Mouse (Mus musculus) heart, postnatal 10 days (tissue): ENCODE data around the gene Macrod1. TPM values are rescaled to one million over a fixed set of nuclear protein-coding genes. Genes with fewer than 3 reads are reported as not detected.

Experiments used
- DNase-seq, 2 experiments: peaks; one replicate each; pipeline ENCODE4 v3.0.0; 2021
- intact Hi-C: fragments of 180-260 bp; cut with DNase I; formaldehyde crosslinking; loops from one replicate; pipeline ENCODE4 v1.15.1; 2025
- total RNA-seq, 2 experiments: library from RNA; stranded (reverse); gene quantifications; 2 replicates each; pipeline ENCODE4 v1.2.3; 2021

Gene Macrod1
- total RNA-seq, 2 experiments from 2014 or later, result 168 to 172 TPM

GRCm38 (mm10) chr19:7054772-7055171 lies 1.8 kb upstream of the Macrod1 start:
- peak in 1 of 2 experiments; percentile 50 for DNase-seq
- intact Hi-C loops, result no loop called here

- intact Hi-C loops, result no loop called here
- peak in 1 of 2 experiments; percentile 65 for DNase-seq
Observed at GRCm38 (mm10) chr19:7055173-7055572, 1.4 kb upstream of the Macrod1 start.

GRCm38 (mm10) chr19:7057126-7057721 lies 614 bp downstream of the Macrod1 start:
- DNase-seq, result no peak
- intact Hi-C loops, result no loop called here

- intact Hi-C loops, result no loop called here
- peak; percentile 92 to 94 for DNase-seq
Observed at GRCm38 (mm10) chr19:7057722-7058207, 1.2 kb downstream of the Macrod1 start.

- intact Hi-C loops, result no loop called here
- no peak for DNase-seq
Observed at GRCm38 (mm10) chr19:7058541-7058940, 1.9 kb downstream of the Macrod1 start.

- DNase-seq, result no peak
- intact Hi-C loops, result loop anchor here (5.0 to 10.0 kb wide), 2 partner anchors 283 to 360 kb away; partner anchors contain the start of gene Mark2
Observed at GRCm38 (mm10) chr19:7062110-7062509, 5.5 kb downstream of the Macrod1 start.

- intact Hi-C loops, result loop anchor here (5.0 to 10.0 kb wide), 2 partner anchors 282 to 359 kb away; partner anchors contain the start of gene Mark2
- no peak for DNase-seq
Observed at GRCm38 (mm10) chr19:7062916-7063315, 6.3 kb downstream of the Macrod1 start.

GRCm38 (mm10) chr19:7064571-7064970 lies 8.0 kb downstream of the Macrod1 start:
- intact Hi-C loops, result loop anchor here (1.0 to 10.0 kb wide), 3 partner anchors 132 to 358 kb away; partner anchors contain the start of gene Mark2
- DNase-seq, result peak; percentile 88 to 92

GRCm38 (mm10) chr19:7066034-7066827 lies 9.6 kb downstream of the Macrod1 start:
- peak; percentile 57 to 63 for DNase-seq
- intact Hi-C loops, result loop anchor here (5.0 to 10.0 kb wide), 2 partner anchors 279 to 371 kb away; partner anchors contain the start of gene Mark2

GRCm38 (mm10) chr19:7066828-7067342 lies 10.3 kb downstream of the Macrod1 start:
- no peak for DNase-seq
- intact Hi-C loops, result loop anchor here (5.0 to 10.0 kb wide), 2 partner anchors 278 to 370 kb away; partner anchors contain the start of gene Mark2

- intact Hi-C loops, result loop anchor here (1.0 to 10.0 kb wide), 5 partner anchors 37 to 370 kb away; partner anchors contain the start of genes Flrt1 and Mark2
- DNase-seq, result no peak
Observed at GRCm38 (mm10) chr19:7067344-7068050, 10.9 kb downstream of the Macrod1 start.

GRCm38 (mm10) chr19:7068136-7068535 lies 11.5 kb downstream of the Macrod1 start:
- DNase-seq, result peak; percentile 83 to 93
- intact Hi-C loops, result loop anchor here (1.0 to 10.0 kb wide), 5 partner anchors 37 to 369 kb away; partner anchors contain the start of genes Flrt1 and Mark2

- intact Hi-C loops, result loop anchor here (1.0 to 10.0 kb wide), 5 partner anchors 36 to 368 kb away; partner anchors contain the start of genes Flrt1 and Mark2
- no peak for DNase-seq
Observed at GRCm38 (mm10) chr19:7068661-7069531, 12.3 kb downstream of the Macrod1 start.

GRCm38 (mm10) chr19:7069781-7070763 lies 13.5 kb downstream of the Macrod1 start:
- intact Hi-C loops, result loop anchor here (2.0 to 10.0 kb wide), 3 partner anchors 35 to 367 kb away; partner anchors contain the start of genes Flrt1 and Mark2
- DNase-seq, result peak in 1 of 2 experiments; percentile 62

GRCm38 (mm10) chr19:7070775-7071174 lies 14.2 kb downstream of the Macrod1 start:
- no peak for DNase-seq
- intact Hi-C loops, result no loop called here

- intact Hi-C loops, result no loop called here
- no peak for DNase-seq
Observed at GRCm38 (mm10) chr19:7072221-7072620, 15.6 kb downstream of the Macrod1 start.

- intact Hi-C loops, result no loop called here
- DNase-seq, result no peak
Observed at GRCm38 (mm10) chr19:7073997-7074781, 17.6 kb downstream of the Macrod1 start.
